7 mouse cellular contexts compared by ENCODE assay signal in genomic region chr15:12196410-12197191, GRCm38 (mm10). TPM values are rescaled to one million over a fixed set of nuclear protein-coding genes. Genes with fewer than 3 reads are reported as not detected.
A peak's percentile ranks its signal among the peaks of the same experiment; 100 is the strongest.
DNase-seq lines count a peak whose midpoint lies in the region; ATAC-seq and TF ChIP-seq lines count a peak whose summit lies in the region.

No protein-coding gene starts in this region.

- H3K27me3 ChIP-seq in ES-Bruce4 (ENCODE audit: control insufficient read depth, insufficient read depth, low read length, poor library complexity, severe bottlenecking) = no peaks in the 10 kb centered on the region
- H3K27me3 ChIP-seq in embryonic facial prominence, embryonic 10.5 days (replicated peaks; ENCODE audit: low read depth, poor library complexity, severe bottlenecking) = no peaks in the 10 kb centered on the region
- no peaks in the 10 kb centered on the region for H3K27me3 ChIP-seq in heart, embryonic 15.5 days
- H3K27me3 ChIP-seq in kidney, embryonic 16.5 days (ENCODE audit: insufficient read depth, low read length) = no peaks in the 10 kb centered on the region

- H3K36me3 ChIP-seq in ES-Bruce4 (ENCODE audit: control insufficient read depth, insufficient read depth, low read length, poor library complexity, severe bottlenecking) = no peaks in the 10 kb centered on the region
- no peaks in the 10 kb centered on the region; the same call in 1 of the 2 replicates for H3K36me3 ChIP-seq in embryonic facial prominence, embryonic 10.5 days (replicated peaks)
- H3K36me3 ChIP-seq in heart, embryonic 15.5 days = no peaks in the 10 kb centered on the region
- no peaks in the 10 kb centered on the region for H3K36me3 ChIP-seq in kidney, embryonic 16.5 days (ENCODE audit: insufficient read depth, low read length)

- ATAC-seq in heart, embryonic 15.5 days (replicated peaks; ENCODE audit: insufficient number of reproducible peaks, insufficient read depth, low FRiP score, low read depth) = peak; percentile 69
- peak; percentile 66 for ATAC-seq in kidney, embryonic 16.5 days (ENCODE audit: low FRiP score, low TSS enrichment)

- 0 out of 2 replicates have a peak, but pooled peaks have one; percentile 43 for TF ChIP-seq EP300 in ES-Bruce4 (IDR thresholded peaks at IDR 0.05; ENCODE audit: insufficient read depth, low read depth, low read length)

- H3K4me2 ChIP-seq in heart, embryonic 15.5 days = peak overlapping the region; percentile 41
- peak overlapping the region; percentile 33; the same call in 1 of the 2 replicates for H3K4me2 ChIP-seq in kidney, embryonic 16.5 days (replicated peaks; ENCODE audit: low read depth, low read length)

- H3K27ac ChIP-seq in ES-Bruce4 (ENCODE audit: insufficient read depth, low read length) = no peak overlapping the region
- peak overlapping the region; percentile 66 for H3K27ac ChIP-seq in embryonic facial prominence, embryonic 10.5 days (replicated peaks)
- H3K27ac ChIP-seq in heart, embryonic 15.5 days = no peak overlapping the region
- no peak overlapping the region for H3K27ac ChIP-seq in kidney, embryonic 16.5 days (ENCODE audit: low read length)

- no peak for TF ChIP-seq POLR2A in ES-Bruce4 (IDR thresholded peaks at IDR 0.05; ENCODE audit: insufficient read depth, low read length)

- H3K9me3 ChIP-seq in ES-Bruce4 (replicated peaks; ENCODE audit: control insufficient read depth, insufficient read depth, low read length, poor library complexity, severe bottlenecking) = no peaks in the 10 kb centered on the region
- no peaks in the 10 kb centered on the region for H3K9me3 ChIP-seq in embryonic facial prominence, embryonic 10.5 days
- no peaks in the 10 kb centered on the region for H3K9me3 ChIP-seq in heart, embryonic 15.5 days (replicated peaks)
- H3K9me3 ChIP-seq in kidney, embryonic 16.5 days (ENCODE audit: low read length) = no peaks in the 10 kb centered on the region

- H3K9ac ChIP-seq in ES-Bruce4 (ENCODE audit: low read depth, poor library complexity, severe bottlenecking) = no peak overlapping the region
- no peak overlapping the region for H3K9ac ChIP-seq in heart, embryonic 15.5 days
- H3K9ac ChIP-seq in kidney, embryonic 16.5 days (replicated peaks; ENCODE audit: low read length) = no peak overlapping the region

- H3K4me3 ChIP-seq in ES-Bruce4 (ENCODE audit: low read depth, low read length) = peak overlapping the region; percentile 14; the same call in 1 of the 2 replicates
- H3K4me3 ChIP-seq in embryonic facial prominence, embryonic 10.5 days = peak overlapping the region; percentile 22; the same call in 1 of the 2 replicates
- H3K4me3 ChIP-seq in heart, embryonic 15.5 days = no peak overlapping the region
- no peak overlapping the region for H3K4me3 ChIP-seq in kidney, embryonic 16.5 days (ENCODE audit: low read length)

- peak; percentile 67 for DNase-seq in adrenal gland, adult 2 months
- DNase-seq in embryonic facial prominence, embryonic 10.5 days (ENCODE audit: low spot score) = peak; percentile 78
- DNase-seq in lung, postnatal 25 days (ENCODE audit: low spot score) = peak; percentile 79
- DNase-seq in retina, postnatal 1 day = peak; percentile 88

- no peaks in the 10 kb centered on the region for H3K4me1 ChIP-seq in ES-Bruce4 (ENCODE audit: control insufficient read depth, insufficient read depth, low read length)
- peaks cover 29% of the 10 kb centered on the region for H3K4me1 ChIP-seq in embryonic facial prominence, embryonic 10.5 days
- peaks cover 31% of the 10 kb centered on the region for H3K4me1 ChIP-seq in heart, embryonic 15.5 days (replicated peaks)
- peaks cover 32% of the 10 kb centered on the region for H3K4me1 ChIP-seq in kidney, embryonic 16.5 days (ENCODE audit: insufficient read depth, low read length)

- 37% methylated on average over 22 of the region's 22 CpGs for WGBS in embryonic facial prominence, embryonic 10.5 days
- WGBS in heart, embryonic 15.5 days = 25% methylated on average over 22 of the region's 22 CpGs
- 24% methylated on average over 22 of the region's 22 CpGs for WGBS in kidney, embryonic 16.5 days

- peak; percentile 72 for TF ChIP-seq CTCF in ES-Bruce4 (IDR thresholded peaks at IDR 0.05; ENCODE audit: low read depth, low read length)

RNA-seq across cellular contexts. Expression of gene Mtmr12, which starts 8.2 kb away (rescaled TPM):
- polyA plus RNA-seq in ES-Bruce4 (2011; ENCODE audit: insufficient read depth, insufficient read length, low read depth, missing spikeins) = 29.8 and 32.0 TPM in 2 replicates
- total RNA-seq in adrenal gland, adult 2 months (2021) = 10 to 100 TPM; 21.0 to 24.1 TPM
- 10.3 and 11.9 TPM in 2 replicates for polyA plus RNA-seq in adrenal gland, adult 2 months (2012; rRNA removed)
- 19.0 TPM in 2 replicates for polyA plus RNA-seq in embryonic facial prominence, embryonic 10.5 days (2016; fragmentation: Nextera tagmentation; extraction: Ambion mirVana)
- polyA plus RNA-seq in heart, embryonic 15.5 days (2015; fragmentation: Nextera tagmentation; extraction: Ambion mirVana) = 9.5 and 14.1 TPM in 2 replicates
- polyA plus RNA-seq in kidney, embryonic 16.5 days (2015; fragmentation: Nextera tagmentation; extraction: Ambion mirVana) = 22.5 and 25.0 TPM in 2 replicates

Comparison
In these comparisons a context has a peak if more than half of its experiments do, and no peak if none do; other contexts are left out.
1. H3K4me3 ChIP-seq: peak in ES-Bruce4 (single experiment) and embryonic facial prominence, embryonic 10.5 days (single experiment); none in heart, embryonic 15.5 days (single experiment) and kidney, embryonic 16.5 days (single experiment).
2. Peak in every context shown above with its lines, with median percentiles within 50 percentile points of each other: DNase-seq.